Mouse (Mus musculus) spleen, adult 2 months (tissue): ENCODE results near the gene Tmc1.

Experiments
- CTCF ChIP-seq: fragments of 200-500 bp; IDR thresholded peaks from 2 replicates; pipeline ENCODE4 v1.5.1; 2011; ENCODE audit warnings: mild to moderate bottlenecking, inconsistent platforms; ENCODE audit not compliant: insufficient read depth, insufficient read length, insufficient replicate concordance; ENCODE audit errors: extremely low read depth
- POLR2A ChIP-seq: fragments of 200-500 bp; IDR thresholded peaks from 2 replicates; pipeline ENCODE4 v1.6.1; 2011; ENCODE audit warnings: low read depth, low read length, inconsistent platforms

DNA sequence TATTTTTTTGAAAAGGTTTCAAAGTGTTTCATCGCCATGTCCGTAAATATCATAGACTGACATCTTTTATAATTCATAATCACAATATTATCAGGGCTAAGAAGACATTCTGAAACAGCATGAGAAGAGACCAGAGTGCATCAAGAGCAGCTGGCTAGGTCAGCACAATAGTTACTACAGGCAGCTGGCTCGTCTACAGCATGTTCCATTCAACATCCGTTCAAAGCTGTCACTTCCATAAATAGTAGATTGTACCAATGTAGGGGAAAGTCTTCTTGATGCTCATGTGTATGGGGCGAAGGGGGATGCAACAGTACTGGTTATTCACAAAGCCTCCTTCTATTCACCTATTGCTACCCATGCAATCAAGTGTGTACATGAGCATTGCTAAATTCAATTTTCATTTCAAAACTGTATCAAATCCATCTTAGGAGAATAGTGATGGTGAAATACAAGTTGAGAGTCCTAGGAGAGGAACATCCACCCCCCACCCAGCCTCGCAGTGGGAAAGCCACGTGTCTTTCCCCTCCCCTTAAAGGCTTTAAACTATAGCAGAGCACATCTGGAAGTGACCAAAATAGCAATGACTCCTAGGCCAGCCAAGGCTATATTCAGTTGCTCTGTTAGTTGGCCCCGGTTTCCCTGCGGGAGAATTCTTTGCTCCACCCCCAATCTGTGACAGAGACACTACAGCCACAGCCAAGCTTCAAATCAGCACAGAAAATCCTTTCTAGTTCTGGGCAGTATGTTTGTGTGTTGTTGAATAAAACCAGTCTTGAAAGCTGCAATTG is 117.8 kb downstream of the Tmc1 start:
- TF ChIP-seq POLR2A, result no peak
- no peak for TF ChIP-seq CTCF
